Mouse (Mus musculus): Measurements from ENCODE around the gene Fbxl3.

DNA sequence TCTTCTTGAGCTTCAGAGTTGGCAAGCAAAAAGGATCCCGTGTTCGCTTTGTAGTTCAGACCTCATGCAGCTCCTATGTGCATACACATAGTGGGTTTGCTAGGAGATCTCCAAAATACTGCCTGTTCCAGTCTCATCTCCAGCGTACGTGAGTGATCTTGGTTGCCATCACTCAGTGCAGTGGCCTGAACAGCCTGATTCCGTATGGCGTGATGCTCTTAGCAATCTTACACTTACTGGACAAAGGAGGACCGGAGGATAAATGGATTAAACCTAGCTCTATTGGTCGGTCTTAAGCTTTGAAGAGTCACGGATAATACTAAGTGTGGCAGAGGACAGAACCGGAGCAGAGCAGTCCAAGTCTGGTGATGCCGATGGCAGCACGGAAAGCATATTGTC lies 29.9 kb downstream of the Fbxl3 start:
- TF ChIP-seq TAL1 (IDR thresholded peaks at IDR 0.05; ENCODE audit: low read length) (no peak), GATA1 (IDR thresholded peaks at IDR 0.05; ENCODE audit: low read length) (no peak)
